23 mouse cellular contexts compared by ENCODE assay signal in the genomic region with DNA sequence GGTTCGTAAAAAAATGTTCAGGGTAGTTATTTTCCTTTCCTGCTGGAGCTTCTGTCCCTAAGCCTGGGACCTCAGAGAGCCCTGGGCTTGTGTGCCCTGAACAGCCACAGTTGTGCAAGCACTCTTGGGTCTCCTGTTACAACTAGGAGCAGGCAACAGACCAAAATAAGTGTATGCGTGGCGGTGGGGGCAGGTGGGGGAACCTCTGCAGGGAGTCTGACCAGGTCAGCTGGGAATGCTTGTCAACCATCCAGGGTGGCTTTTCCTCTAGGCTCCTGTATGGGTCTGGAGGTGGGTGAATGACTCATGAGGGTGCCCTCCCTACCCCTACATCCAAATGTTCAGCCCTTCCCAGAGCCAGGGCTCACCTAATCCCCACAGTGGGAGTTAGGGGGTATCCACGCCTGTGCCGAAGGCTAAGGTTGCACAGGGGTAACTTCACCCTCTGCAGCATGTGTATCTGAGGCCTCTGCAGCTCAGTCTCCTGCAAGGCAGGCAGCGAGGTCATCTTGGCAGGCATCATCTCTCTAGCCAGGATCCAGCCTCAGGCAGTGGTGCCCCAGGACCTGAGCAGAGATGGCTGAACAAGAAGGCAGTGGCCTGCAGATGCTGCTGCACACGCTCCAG. TPM values are rescaled to one million over a fixed set of nuclear protein-coding genes. Genes with fewer than 3 reads are reported as not detected.
DNase-seq lines count a peak whose midpoint lies in the region; ATAC-seq lines count a peak whose summit lies in the region.
"Had no signal": no experiment of that assay in that cellular context is flagged by ENCODE, and none has a peak within 500 bp of the region (broad histone marks: within the 10 kb centered on the region; RNA-seq: fewer than 3 reads in every experiment).

A gene (plus strand): TSS at position 577 of the 627 bp plus-strand sequence.

- H3K4me3 ChIP-seq in kidney, embryonic 15.5 days (replicated peaks), result no peak within 1 kb of the TSS
- H3K4me3 ChIP-seq: heart, embryonic 13.5 days; neural tube, embryonic 13.5 days had no signal

- WGBS in kidney, embryonic 15.5 days, result 45% methylated on average over 7 of the region's 7 CpGs

- H3K4me1 ChIP-seq in kidney, embryonic 15.5 days, result 0 out of 2 replicates have a peak, but pooled peaks cover 3% of the 10 kb centered on the region
- H3K4me1 ChIP-seq: heart, embryonic 13.5 days; neural tube, embryonic 13.5 days had no signal

- no peaks in the 10 kb centered on the region for H3K9me3 ChIP-seq in kidney, embryonic 15.5 days (replicated peaks)
- H3K9me3 ChIP-seq: heart, embryonic 13.5 days; neural tube, embryonic 13.5 days had no signal

- H3K4me2 ChIP-seq in kidney, embryonic 15.5 days, result no peak within 1 kb of the TSS
- H3K4me2 ChIP-seq: heart, embryonic 13.5 days; liver, embryonic 11.5 days; neural tube, embryonic 13.5 days had no signal

- H3K27ac ChIP-seq in kidney, embryonic 15.5 days, result no peak within 1 kb of the TSS
- H3K27ac ChIP-seq: heart, embryonic 13.5 days; neural tube, embryonic 13.5 days; stomach, postnatal 0 days had no signal

- H3K36me3 ChIP-seq in kidney, embryonic 15.5 days, result no peaks in the 10 kb centered on the region
- H3K36me3 ChIP-seq: heart, embryonic 13.5 days; neural tube, embryonic 13.5 days had no signal

- H3K27me3 ChIP-seq in kidney, embryonic 15.5 days, result no peaks in the 10 kb centered on the region
- H3K27me3 ChIP-seq: neural tube, embryonic 13.5 days; Patski had no signal

- ATAC-seq in kidney, embryonic 15.5 days (replicated peaks; ENCODE audit: low FRiP score), result 0 out of 2 replicates have a peak, but pooled peaks have one; percentile 25
- ATAC-seq: Patski had no signal

- no peak within 1 kb of the TSS for H3K9ac ChIP-seq in kidney, embryonic 15.5 days
- H3K9ac ChIP-seq: heart, embryonic 13.5 days; neural tube, embryonic 13.5 days had no signal

- intact Hi-C loops in gastrocnemius, postnatal 36 days (cut with DNase I), result no loop called here

- DNase-seq in kidney, postnatal 36 days, result no peak
- DNase-seq in thymus, postnatal 36 days, result peak; percentile 7 to 11
- no peak for DNase-seq in thymus, postnatal 10 days (ENCODE audit: low spot score in 2 of 2)
- peak; percentile 35 to 59 for DNase-seq in gastrocnemius, postnatal 36 days
- DNase-seq in layer of hippocampus, postnatal 36 days, result no peak
- DNase-seq in left cerebral cortex, adult 9 months (ENCODE audit: low spot score in 2 of 2), result no peak
- DNase-seq: adrenal gland, postnatal 14 days; cerebellum, adult 2 months; heart, postnatal 4 days; kidney, adult 18-20 months; kidney, postnatal 25 days; lung, adult 2 months; right cerebral cortex, postnatal 25 days had no signal

RNA-seq across cellular contexts. Expression of the gene that starts here (rescaled TPM):
- 0.09 and 0.12 TPM in 2 replicates for polyA plus RNA-seq in kidney, embryonic 15.5 days (2015; fragmentation: Nextera tagmentation; extraction: Ambion mirVana)
- total RNA-seq in gastrocnemius, postnatal 36 days (2021), result 10 to 100 TPM; 11.4 to 20.0 TPM
- under 1 TPM; 0.33 to 0.35 TPM for total RNA-seq in layer of hippocampus, postnatal 36 days (2021)
- total RNA-seq: adrenal gland, postnatal 14 days; granulocyte monocyte progenitor cell, adult 5-6 weeks had no signal
- polyA plus RNA-seq: activated CD4-positive, CD25-positive, alpha-beta regulatory T cell, adult 4 months; embryonic facial prominence, embryonic 11.5 days; heart, embryonic 13.5 days; liver, embryonic 11.5 days; Patski; stomach, postnatal 0 days; urinary bladder, adult 2 months had no signal

Comparison
In these comparisons a context has a peak if more than half of its experiments do, and no peak if none do; other contexts are left out.
1. RNA of the gene that starts here (total RNA-seq): 11.4 to 20.0 TPM in gastrocnemius, postnatal 36 days; 0.33 to 0.35 TPM in layer of hippocampus, postnatal 36 days; every median in the first group is over 4 times any median in the second.
2. DNase-seq: peak in thymus, postnatal 36 days (2 of 2) and gastrocnemius, postnatal 36 days (2 of 2); none in kidney, postnatal 36 days (0 of 2), thymus, postnatal 10 days (0 of 2), layer of hippocampus, postnatal 36 days (0 of 2) and left cerebral cortex, adult 9 months (0 of 2).
3. Peak in ATAC-seq in kidney, embryonic 15.5 days; RNA of the gene not detected or under 1 TPM.